Mouse (Mus musculus) liver, postnatal 0 days (tissue): ENCODE measurements at regions not wholly inside any gene's neighbourhood (a gene's known extent, or its start where the extent isn't known, plus 50 kb on each side); places are given as distances from the start of the nearest gene placed in this dataset.

ENCODE experiments used
- CTCF ChIP-seq: sonication (generic); IDR thresholded peaks from 2 replicates; pipeline ENCODE4 v1.5.1; 2016; ENCODE audit warnings: antibody characterized with exemption, low read depth
- EP300 ChIP-seq: IDR thresholded peaks from 2 replicates; pipeline ENCODE4 v1.6.1; 2016; ENCODE audit warnings: antibody characterized with exemption, low read depth, mild to moderate bottlenecking

DNA sequence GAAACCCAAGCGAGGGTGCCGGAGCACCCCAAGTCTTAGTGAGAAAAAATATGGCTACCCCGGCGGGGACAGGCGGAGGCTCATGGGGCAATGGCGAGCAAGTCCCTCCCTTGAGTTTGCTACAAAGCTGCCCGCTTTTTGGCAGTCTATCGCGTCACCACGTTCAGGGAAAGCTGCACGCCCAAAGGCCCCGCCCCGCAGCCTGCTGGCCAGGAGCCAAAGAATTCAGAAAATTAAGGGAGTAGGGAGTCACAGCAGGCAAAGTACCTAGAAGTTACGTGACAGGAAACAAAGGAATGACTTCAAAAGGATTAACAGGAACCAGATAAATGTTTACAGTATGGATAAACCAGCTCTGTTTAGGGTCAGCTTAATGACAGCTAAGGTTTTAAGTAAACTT is 191.7 kb upstream of the Akr1e1 start:
- no peak for TF ChIP-seq CTCF
- no peak for TF ChIP-seq EP300
